Mouse (Mus musculus) cortical plate, adult 2 months (tissue): ENCODE data around the gene Fndc10. TPM values are rescaled to one million over a fixed set of nuclear protein-coding genes. Genes with fewer than 3 reads are reported as not detected.
"Not testable (repeated sequence)": the region's sequence is repeated elsewhere in the genome, so short reads cannot be mapped to it uniquely, and the experiment has no call there.

ENCODE experiments used
- H3K27ac ChIP-seq: fragments of 200-500 bp; 2 replicates; pipeline ENCODE4 v1.5.1; 2012; ENCODE audit warnings: low read length, control low read depth, inconsistent platforms; ENCODE audit not compliant: insufficient read depth
- H3K4me1 ChIP-seq: fragments of 200-500 bp; 2 replicates; pipeline ENCODE4 v1.6.1; 2011; ENCODE audit warnings: low read length; ENCODE audit not compliant: control insufficient read depth, insufficient read depth
- H3K4me3 ChIP-seq: fragments of 200-500 bp; 2 replicates; pipeline ENCODE4 v1.5.1; 2011; ENCODE audit warnings: mild to moderate bottlenecking, low read length, control low read depth; ENCODE audit not compliant: insufficient read depth
- CTCF ChIP-seq: fragments of 200-500 bp; IDR thresholded peaks from 2 replicates; pipeline ENCODE4 v1.5.1; 2011; ENCODE audit warnings: mild to moderate bottlenecking, control low read depth, low read length; ENCODE audit not compliant: insufficient read depth; ENCODE audit errors: extremely low read depth
- POLR2A ChIP-seq: fragments of 200-500 bp; IDR thresholded peaks from 2 replicates; pipeline ENCODE4 v1.6.1; 2011; ENCODE audit warnings: mild to moderate bottlenecking, low read length, control low read depth; ENCODE audit not compliant: insufficient read depth; ENCODE audit errors: extremely low read depth
- polyA plus RNA-seq: library from polyadenylated mRNA; depleted of rRNA; stranded (reverse); fragments of >200 nt; gene quantifications from 2 replicates; pipeline ENCODE4 v1.2.3, GENCODE M21; 2012; rRNA removed

The Fndc10 gene
- polyA plus RNA-seq, 1 experiment: 42.8 TPM

DNA sequence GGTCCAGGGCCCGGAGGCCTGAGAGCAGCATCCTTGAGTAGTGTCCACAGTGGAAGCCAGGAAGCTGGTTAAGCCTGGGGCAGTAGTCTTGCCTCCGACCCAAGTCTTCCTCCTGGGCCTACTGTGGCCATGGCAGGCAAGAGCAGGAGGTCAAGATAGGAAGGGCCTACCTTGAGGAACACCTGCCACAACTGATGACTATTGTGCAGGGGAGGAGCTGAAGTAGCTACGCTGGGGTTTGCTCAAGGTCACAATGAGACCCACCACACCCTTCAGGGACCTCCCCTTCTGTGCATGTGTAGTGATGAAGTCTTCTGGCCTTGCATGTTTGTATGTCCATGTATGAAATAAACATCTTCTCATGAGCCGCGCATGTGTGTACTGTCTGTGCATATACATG lies 41.6 kb downstream of the Fndc10 start:
- Histone ChIP-seq H3K4me1 (peaks cover 11% of the 10 kb centered on the region), H3K27ac (peak overlapping the region; percentile 54; the same call in 1 of the 2 replicates), H3K4me3 (peak overlapping the region; percentile 52)
- no peak for TF ChIP-seq CTCF
- TF ChIP-seq POLR2A: no peak

GRCm38 (mm10) chr4:155736421-155736820 lies 42.3 kb downstream of the Fndc10 start:
- peaks cover 11% of the 10 kb centered on the region for H3K4me1 ChIP-seq
- no peak for TF ChIP-seq POLR2A
- peak overlapping the region; percentile 52; the same call in 1 of the 2 replicates for H3K4me3 ChIP-seq
- H3K27ac ChIP-seq: no peak overlapping the region

GRCm38 (mm10) chr4:155738262-155738661 lies 44.1 kb downstream of the Fndc10 start:
- Histone ChIP-seq H3K4me3 (no peak overlapping the region), H3K27ac (no peak overlapping the region), H3K4me1 (peaks cover 11% of the 10 kb centered on the region)
- TF ChIP-seq POLR2A: no peak
- TF ChIP-seq CTCF: no peak

DNA sequence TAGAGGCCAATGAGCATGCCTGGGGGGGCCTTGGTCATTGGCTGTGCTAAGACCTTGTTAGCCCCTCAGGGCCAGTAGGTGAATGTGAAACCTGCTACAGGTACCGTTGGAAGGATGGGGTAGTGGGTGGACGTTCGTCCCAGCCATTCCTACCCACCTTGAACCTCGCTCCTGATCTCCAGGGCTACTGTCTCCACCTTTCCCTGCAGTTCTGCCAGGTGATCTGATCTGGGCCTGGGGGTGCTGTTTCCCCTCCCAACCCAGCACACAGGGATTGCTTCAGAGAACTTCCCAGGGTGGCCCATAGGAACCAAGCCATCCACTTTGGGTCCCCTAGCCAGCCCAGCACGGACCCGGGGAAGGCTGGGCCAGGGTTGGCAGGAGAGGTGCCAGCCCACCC lies 45.0 kb downstream of the Fndc10 start:
- TF ChIP-seq CTCF: no peak
- TF ChIP-seq POLR2A: no peak
- Histone ChIP-seq H3K27ac (no peak overlapping the region), H3K4me1 (peaks cover 11% of the 10 kb centered on the region), H3K4me3 (no peak overlapping the region)

GRCm38 (mm10) chr4:155739741-155740636 lies 45.8 kb downstream of the Fndc10 start:
- peaks cover 11% of the 10 kb centered on the region for H3K4me1 ChIP-seq

DNA sequence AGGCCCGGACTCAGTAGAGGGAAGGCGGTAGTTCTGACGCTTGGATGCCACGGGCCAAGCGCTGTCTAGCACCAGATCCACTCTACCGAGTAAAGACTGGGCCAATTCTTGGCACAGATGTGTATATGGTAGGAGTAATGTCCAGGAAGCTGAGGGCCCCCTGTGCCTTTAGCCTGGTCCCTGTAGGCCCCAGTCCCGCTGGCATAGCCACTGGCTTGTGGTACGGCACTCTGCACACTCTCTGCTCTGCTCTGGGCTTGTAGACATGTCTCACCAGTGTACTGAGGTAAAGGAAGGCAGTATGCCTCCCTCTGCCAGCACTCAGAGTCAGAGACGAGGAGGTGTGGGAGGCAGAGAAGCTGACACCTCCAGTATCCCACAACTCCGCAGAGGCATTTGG lies 46.5 kb downstream of the Fndc10 start:
- peaks cover 11% of the 10 kb centered on the region for H3K4me1 ChIP-seq
- TF ChIP-seq POLR2A: 0 out of 2 replicates have a peak, but pooled peaks have one; percentile 7

More at GRCm38 (mm10) chr4:155739741-155740636, 45.8 kb downstream of the Fndc10 start:
- TF ChIP-seq CTCF (no peak), POLR2A (peak; percentile 25; the same call in 1 of the 2 replicates)
- Histone ChIP-seq H3K27ac (no peak overlapping the region), H3K4me3 (no peak overlapping the region)

DNA sequence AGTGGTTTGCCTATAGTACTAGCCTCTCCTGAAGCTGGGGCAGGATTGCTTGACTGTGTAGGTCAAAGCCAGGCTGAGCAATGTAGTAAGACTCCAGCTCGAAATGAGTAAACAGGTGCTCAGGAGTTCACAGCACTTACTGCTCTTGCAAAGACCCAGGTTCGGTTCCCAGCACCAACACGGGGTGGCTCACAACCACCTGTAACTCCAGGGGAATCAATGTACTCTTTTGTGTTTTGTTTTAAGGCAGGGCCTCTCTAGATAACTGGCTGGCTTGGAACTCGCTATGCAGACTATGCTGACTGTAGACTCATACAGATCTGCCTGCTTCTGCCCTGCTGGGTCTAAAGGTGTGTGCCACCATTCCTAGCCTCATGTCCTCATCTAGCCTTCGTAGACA lies 48.5 kb downstream of the Fndc10 start:
- no peak for TF ChIP-seq POLR2A
- TF ChIP-seq CTCF: no peak
- H3K27ac ChIP-seq: no peak overlapping the region
- H3K4me3 ChIP-seq: no peak overlapping the region
- H3K4me1 ChIP-seq: peaks cover 6% of the 10 kb centered on the region

More for the DNA sequence above, 46.5 kb downstream of the Fndc10 start:
- H3K27ac ChIP-seq, H3K4me3 ChIP-seq: not testable (repeated sequence)

DNA sequence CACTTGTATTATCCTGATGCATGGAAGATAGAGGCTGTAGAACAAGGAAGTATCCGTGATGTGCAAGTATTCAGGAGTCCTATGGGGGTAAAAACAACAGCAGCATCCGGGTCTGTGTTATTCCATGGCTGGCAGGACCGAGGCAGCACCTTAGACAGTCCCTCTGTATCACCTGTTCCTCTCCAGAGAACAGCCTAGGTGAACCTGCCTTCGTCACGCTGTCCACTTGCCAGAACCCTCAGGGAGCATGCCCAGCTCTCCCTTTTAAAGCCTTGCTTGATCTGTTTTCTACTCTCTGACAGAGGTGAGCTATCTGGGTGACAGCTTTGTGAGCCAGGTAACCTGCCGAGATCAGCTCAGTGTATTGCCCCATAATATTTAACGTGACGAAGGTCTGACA lies 50.3 kb downstream of the Fndc10 start:
- H3K4me3 ChIP-seq: no peak overlapping the region
- no peak overlapping the region for H3K27ac ChIP-seq
- no peaks in the 10 kb centered on the region for H3K4me1 ChIP-seq
- TF ChIP-seq CTCF (no peak), POLR2A (no peak)

- Histone ChIP-seq H3K27ac (no peak overlapping the region), H3K4me1 (no peaks in the 10 kb centered on the region), H3K4me3 (no peak overlapping the region)
- TF ChIP-seq CTCF (no peak), POLR2A (no peak)
Measured at GRCm38 (mm10) chr4:155745136-155745535, 51.0 kb downstream of the Fndc10 start.

Other genes with a start within 250 kb of the Fndc10 start
- gene Tmem52, start 225.2 kb upstream of the Fndc10 start, polyA plus RNA-seq: 2.1 and 2.7 TPM in 2 replicates
- 725 and 733 TPM in 2 replicates for gene Gnb1, start 203.0 kb upstream of the Fndc10 start, polyA plus RNA-seq
- 66.9 and 70.1 TPM in 2 replicates for gene Nadk, start 132.0 kb upstream of the Fndc10 start, polyA plus RNA-seq
- 16.8 and 18.1 TPM in 2 replicates for gene Slc35e2, start 92.9 kb upstream of the Fndc10 start, polyA plus RNA-seq
- gene Cdk11b, start 69.5 kb upstream of the Fndc10 start, polyA plus RNA-seq: 48.0 and 48.2 TPM in 2 replicates
- not detected in 2 replicates for gene Gm10563, start 48.9 kb upstream of the Fndc10 start, polyA plus RNA-seq
- 5.9 and 6.0 TPM in 2 replicates for gene Mmp23, start 41.0 kb upstream of the Fndc10 start, polyA plus RNA-seq
- gene Mib2, start 25.1 kb upstream of the Fndc10 start, polyA plus RNA-seq: 153 and 169 TPM in 2 replicates
- 131 and 138 TPM in 2 replicates for gene Ssu72, start 10.5 kb downstream of the Fndc10 start, polyA plus RNA-seq
- gene Tmem240, start 40.5 kb downstream of the Fndc10 start, polyA plus RNA-seq: 68.5 and 70.6 TPM in 2 replicates
- 84.4 and 93.0 TPM in 2 replicates for gene Atad3a, start 66.8 kb downstream of the Fndc10 start, polyA plus RNA-seq
- gene Vwa1, start 80.4 kb downstream of the Fndc10 start, polyA plus RNA-seq: 29.8 and 32.1 TPM in 2 replicates
- gene Tmem88b, start 91.5 kb downstream of the Fndc10 start, polyA plus RNA-seq: 39.2 and 50.5 TPM in 2 replicates
- gene Ankrd65, start 96.1 kb downstream of the Fndc10 start, polyA plus RNA-seq: not detected in 2 replicates
- gene Mrpl20, start 108.5 kb downstream of the Fndc10 start, polyA plus RNA-seq: 105 and 110 TPM in 2 replicates
- gene Ccnl2, start 118.1 kb downstream of the Fndc10 start, polyA plus RNA-seq: 112 and 121 TPM in 2 replicates
- gene Aurkaip1, start 136.9 kb downstream of the Fndc10 start, polyA plus RNA-seq: 128 and 131 TPM in 2 replicates
- 14.9 and 15.7 TPM in 2 replicates for gene Mxra8, start 145.3 kb downstream of the Fndc10 start, polyA plus RNA-seq
- gene Dvl1, start 153.1 kb downstream of the Fndc10 start, polyA plus RNA-seq: 133 and 145 TPM in 2 replicates
- 0.17 and 0.23 TPM in 2 replicates for gene Tas1r3, start 169.0 kb downstream of the Fndc10 start, polyA plus RNA-seq
- 19.7 and 21.9 TPM in 2 replicates for gene Cptp, start 175.1 kb downstream of the Fndc10 start, polyA plus RNA-seq
- gene Ints11, start 175.2 kb downstream of the Fndc10 start, polyA plus RNA-seq: 39.4 and 42.5 TPM in 2 replicates
- gene Pusl1, start 197.4 kb downstream of the Fndc10 start, polyA plus RNA-seq: 90.6 and 94.2 TPM in 2 replicates
- 136 and 142 TPM in 2 replicates for gene Acap3, start 197.5 kb downstream of the Fndc10 start, polyA plus RNA-seq
- 72.6 and 75.2 TPM in 2 replicates for gene Ube2j2, start 249.5 kb downstream of the Fndc10 start, polyA plus RNA-seq